ENCODE assay signal across 8 mouse cellular contexts in the genomic region with DNA sequence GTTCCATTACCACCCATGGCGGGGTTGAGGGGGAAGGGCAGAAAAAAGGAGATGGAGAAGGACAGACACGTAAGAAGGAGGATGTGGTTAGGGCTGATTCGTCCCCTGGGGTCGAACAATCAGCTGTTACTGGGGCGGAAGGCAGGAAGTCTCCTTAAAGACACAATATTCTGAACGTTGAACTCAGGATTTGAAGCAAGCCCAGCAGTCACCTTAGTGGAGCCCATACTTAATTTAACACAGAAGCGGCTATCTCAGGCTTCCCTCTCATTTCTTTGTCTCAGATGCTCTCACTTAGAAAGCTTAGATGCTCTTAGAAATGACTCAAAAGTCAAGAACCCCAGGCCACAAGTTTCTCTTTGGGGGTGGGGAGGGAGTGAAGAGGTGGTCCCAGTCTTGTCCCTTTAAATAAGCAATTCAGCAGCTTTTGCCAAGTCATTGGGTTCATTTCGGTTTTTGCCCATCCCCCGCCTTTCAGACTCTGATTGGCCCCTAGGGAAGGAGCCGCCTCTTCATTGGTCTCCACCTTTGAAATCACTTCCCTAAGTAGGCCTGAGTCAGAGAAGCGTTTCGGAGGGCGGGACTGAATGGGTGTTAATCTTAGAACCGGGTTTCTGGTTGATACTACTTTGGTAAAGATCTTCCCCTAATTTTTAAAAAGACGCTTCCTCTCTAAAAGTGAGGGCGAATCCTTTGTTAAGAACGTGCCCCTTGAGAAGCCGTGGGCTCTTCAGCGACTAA. TPM values are rescaled to one million over a fixed set of nuclear protein-coding genes. Genes with fewer than 3 reads are reported as not detected.
A peak's percentile ranks its signal among the peaks of the same experiment; 100 is the strongest.
DNase-seq lines count a peak whose midpoint lies in the region; ATAC-seq and TF ChIP-seq lines count a peak whose summit lies in the region.

No protein-coding gene starts in this region.

- no peak for TF ChIP-seq CTCF in stomach, postnatal 0 days (IDR thresholded peaks at IDR 0.05; ENCODE audit: low read depth)

- H3K4me2 ChIP-seq in forebrain, embryonic 13.5 days, result peak overlapping the region; percentile 81
- peak overlapping the region; percentile 87 for H3K4me2 ChIP-seq in liver, embryonic 16.5 days (ENCODE audit: low read depth, low read length)
- H3K4me2 ChIP-seq in neural tube, embryonic 12.5 days (replicated peaks), result peak overlapping the region; percentile 72
- H3K4me2 ChIP-seq in stomach, postnatal 0 days (replicated peaks; ENCODE audit: low read depth), result peak overlapping the region; percentile 57

- WGBS in forebrain, embryonic 13.5 days, result 4% methylated on average over 19 of the region's 19 CpGs
- 8% methylated on average over 19 of the region's 19 CpGs for WGBS in large intestine, adult 2 months
- under 1% methylated on average over 19 of the region's 19 CpGs for WGBS in liver, embryonic 16.5 days (ENCODE audit: insufficient replicate concordance)
- WGBS in neural tube, embryonic 12.5 days, result 2% methylated on average over 19 of the region's 19 CpGs
- 3% methylated on average over 19 of the region's 19 CpGs for WGBS in stomach, postnatal 0 days

- no peak for TF ChIP-seq EP300 in stomach, postnatal 0 days (optimal IDR thresholded peaks at IDR 0.05)

- peak; percentile 63; the same call in 1 of the 2 replicates for ATAC-seq in cerebellum, adult (ENCODE audit: insufficient number of reproducible peaks, low FRiP score, low TSS enrichment)
- ATAC-seq in forebrain, embryonic 13.5 days, result peak; percentile 50
- peak; percentile 49 for ATAC-seq in liver, embryonic 16.5 days (ENCODE audit: low read depth)
- ATAC-seq in neural tube, embryonic 12.5 days (ENCODE audit: low FRiP score, low read depth), result peak; percentile 45
- ATAC-seq in stomach, postnatal 0 days (ENCODE audit: low FRiP score, low TSS enrichment), result peak; percentile 55

- intact Hi-C loops in heart, postnatal 14 days (cut with DNase I), result no loop called here

- H3K27me3 ChIP-seq in forebrain, embryonic 13.5 days, result no peaks in the 10 kb centered on the region
- H3K27me3 ChIP-seq in liver, embryonic 16.5 days (ENCODE audit: control insufficient read depth, insufficient read depth, low read depth, low read length), result no peaks in the 10 kb centered on the region
- no peaks in the 10 kb centered on the region; the same call in 1 of the 2 replicates for H3K27me3 ChIP-seq in neural tube, embryonic 12.5 days (replicated peaks)
- no peaks in the 10 kb centered on the region for H3K27me3 ChIP-seq in stomach, postnatal 0 days (ENCODE audit: control insufficient read depth, insufficient read depth, low read length)

- H3K4me3 ChIP-seq in forebrain, embryonic 13.5 days, result peak overlapping the region; percentile 59
- peak overlapping the region; percentile 59 for H3K4me3 ChIP-seq in liver, embryonic 16.5 days (ENCODE audit: low read depth, low read length)
- H3K4me3 ChIP-seq in neural tube, embryonic 12.5 days, result peak overlapping the region; percentile 41
- H3K4me3 ChIP-seq in stomach, postnatal 0 days (ENCODE audit: low read depth, low read length), result peak overlapping the region; percentile 34

- H3K36me3 ChIP-seq in forebrain, embryonic 13.5 days (ENCODE audit: poor library complexity, severe bottlenecking), result peaks cover 2% of the 10 kb centered on the region; the same call in 1 of the 2 replicates
- peaks cover 16% of the 10 kb centered on the region for H3K36me3 ChIP-seq in liver, embryonic 16.5 days (ENCODE audit: control insufficient read depth, insufficient read depth)
- H3K36me3 ChIP-seq in neural tube, embryonic 12.5 days, result peaks cover 8% of the 10 kb centered on the region; the same call in 1 of the 2 replicates
- no peaks in the 10 kb centered on the region for H3K36me3 ChIP-seq in stomach, postnatal 0 days (ENCODE audit: control insufficient read depth, insufficient read depth, low read length)

- peak overlapping the region; percentile 87 for H3K27ac ChIP-seq in forebrain, embryonic 13.5 days
- peak overlapping the region; percentile 98 for H3K27ac ChIP-seq in liver, embryonic 16.5 days (ENCODE audit: low read length)
- H3K27ac ChIP-seq in neural tube, embryonic 12.5 days, result peak overlapping the region; percentile 60; the same call in 1 of the 2 replicates
- H3K27ac ChIP-seq in stomach, postnatal 0 days (replicated peaks), result peak overlapping the region; percentile 97

- peak overlapping the region; percentile 60 for H3K9ac ChIP-seq in forebrain, embryonic 13.5 days
- peak overlapping the region; percentile 66 for H3K9ac ChIP-seq in liver, embryonic 16.5 days (ENCODE audit: low read depth, low read length)
- H3K9ac ChIP-seq in neural tube, embryonic 12.5 days, result peak overlapping the region; percentile 38
- H3K9ac ChIP-seq in stomach, postnatal 0 days (ENCODE audit: low read length), result peak overlapping the region; percentile 62

- H3K9me3 ChIP-seq in forebrain, embryonic 13.5 days (replicated peaks), result no peaks in the 10 kb centered on the region
- no peaks in the 10 kb centered on the region for H3K9me3 ChIP-seq in liver, embryonic 16.5 days (replicated peaks; ENCODE audit: control insufficient read depth, low read length)
- H3K9me3 ChIP-seq in neural tube, embryonic 12.5 days, result no peaks in the 10 kb centered on the region
- no peaks in the 10 kb centered on the region for H3K9me3 ChIP-seq in stomach, postnatal 0 days (ENCODE audit: control insufficient read depth, low read length)

- peak; percentile 97 for DNase-seq in ES-CJ7 (ENCODE audit: low read depth, low spot score)
- DNase-seq in heart, postnatal 14 days, result peak; percentile 85 to 90
- peak; percentile 85 for DNase-seq in large intestine, adult 2 months (ENCODE audit: low read depth, low spot score)
- peak; percentile 91 for DNase-seq in stomach, postnatal 0 days (ENCODE audit: low spot score)

- H3K4me1 ChIP-seq in forebrain, embryonic 13.5 days, result peaks cover 25% of the 10 kb centered on the region
- H3K4me1 ChIP-seq in liver, embryonic 16.5 days (ENCODE audit: control insufficient read depth, low read depth, low read length), result peaks cover 60% of the 10 kb centered on the region
- H3K4me1 ChIP-seq in neural tube, embryonic 12.5 days, result peaks cover 25% of the 10 kb centered on the region
- peaks cover 7% of the 10 kb centered on the region; the same call in 1 of the 2 replicates for H3K4me1 ChIP-seq in stomach, postnatal 0 days (replicated peaks; ENCODE audit: control insufficient read depth, insufficient read depth)

RNA-seq across cellular contexts. Expression of gene Tlcd2, which starts 1.2 kb away (rescaled TPM):
- polyA plus RNA-seq in forebrain, embryonic 13.5 days (2015; fragmentation: Nextera tagmentation; extraction: Ambion mirVana), result 1.4 and 1.9 TPM in 2 replicates
- total RNA-seq in heart, postnatal 14 days (2021), result 10 to 100 TPM; 11.8 to 11.9 TPM
- polyA plus RNA-seq in large intestine, adult 2 months (2012; rRNA removed), result 20.6 and 48.3 TPM in 2 replicates
- polyA plus RNA-seq in liver, embryonic 16.5 days (2015; fragmentation: Nextera tagmentation; extraction: Ambion mirVana), result 19.6 and 20.4 TPM in 2 replicates
- 8.3 and 8.6 TPM in 2 replicates for polyA plus RNA-seq in neural tube, embryonic 12.5 days (2016; fragmentation: Nextera tagmentation; extraction: Ambion mirVana)
- 16.0 and 17.2 TPM in 2 replicates for polyA plus RNA-seq in stomach, postnatal 0 days (2015; fragmentation: Nextera tagmentation; extraction: Ambion mirVana)

RNA-seq across cellular contexts. Expression of gene Wdr81, which starts 5.8 kb away (rescaled TPM):
- 5.0 and 5.6 TPM in 2 replicates for polyA plus RNA-seq in forebrain, embryonic 13.5 days (2015; fragmentation: Nextera tagmentation; extraction: Ambion mirVana)
- 10 to 100 TPM in 1 of 2 experiments, 1 to 10 TPM in 1; 9.2 to 10.3 TPM for total RNA-seq in heart, postnatal 14 days (2021)
- 9.4 and 10.8 TPM in 2 replicates for polyA plus RNA-seq in large intestine, adult 2 months (2012; rRNA removed)
- 22.6 and 24.9 TPM in 2 replicates for polyA plus RNA-seq in liver, embryonic 16.5 days (2015; fragmentation: Nextera tagmentation; extraction: Ambion mirVana)
- polyA plus RNA-seq in neural tube, embryonic 12.5 days (2016; fragmentation: Nextera tagmentation; extraction: Ambion mirVana), result 8.2 and 9.0 TPM in 2 replicates
- polyA plus RNA-seq in stomach, postnatal 0 days (2015; fragmentation: Nextera tagmentation; extraction: Ambion mirVana), result 2.6 and 2.7 TPM in 2 replicates

RNA-seq across cellular contexts. Expression of gene Serpinf2, which starts 20.9 kb away (rescaled TPM):
- 0.42 TPM in 1 of 2 replicates, not detected in the other for polyA plus RNA-seq in forebrain, embryonic 13.5 days (2015; fragmentation: Nextera tagmentation; extraction: Ambion mirVana)
- total RNA-seq in heart, postnatal 14 days (2021), result not detected
- 2.8 and 3.8 TPM in 2 replicates for polyA plus RNA-seq in large intestine, adult 2 months (2012; rRNA removed)
- 753 and 817 TPM in 2 replicates for polyA plus RNA-seq in liver, embryonic 16.5 days (2015; fragmentation: Nextera tagmentation; extraction: Ambion mirVana)
- 0.18 and 0.40 TPM in 2 replicates for polyA plus RNA-seq in neural tube, embryonic 12.5 days (2016; fragmentation: Nextera tagmentation; extraction: Ambion mirVana)
- 17.8 and 19.7 TPM in 2 replicates for polyA plus RNA-seq in stomach, postnatal 0 days (2015; fragmentation: Nextera tagmentation; extraction: Ambion mirVana)

RNA-seq across cellular contexts. Expression of gene Prpf8, which starts 26.3 kb away (rescaled TPM):
- 56.3 and 63.2 TPM in 2 replicates for polyA plus RNA-seq in forebrain, embryonic 13.5 days (2015; fragmentation: Nextera tagmentation; extraction: Ambion mirVana)
- total RNA-seq in heart, postnatal 14 days (2021), result 10 to 100 TPM; 84.8 to 93.3 TPM
- polyA plus RNA-seq in large intestine, adult 2 months (2012; rRNA removed), result 51.2 and 77.9 TPM in 2 replicates
- polyA plus RNA-seq in liver, embryonic 16.5 days (2015; fragmentation: Nextera tagmentation; extraction: Ambion mirVana), result 24.1 and 25.3 TPM in 2 replicates
- polyA plus RNA-seq in neural tube, embryonic 12.5 days (2016; fragmentation: Nextera tagmentation; extraction: Ambion mirVana), result 68.3 and 69.2 TPM in 2 replicates
- 15.8 and 16.0 TPM in 2 replicates for polyA plus RNA-seq in stomach, postnatal 0 days (2015; fragmentation: Nextera tagmentation; extraction: Ambion mirVana)

RNA-seq across cellular contexts. Expression of gene Serpinf1, which starts 37.8 kb away (rescaled TPM):
- polyA plus RNA-seq in forebrain, embryonic 13.5 days (2015; fragmentation: Nextera tagmentation; extraction: Ambion mirVana), result 15.5 and 19.0 TPM in 2 replicates
- 10 to 100 TPM; 24.8 to 31.9 TPM for total RNA-seq in heart, postnatal 14 days (2021)
- polyA plus RNA-seq in large intestine, adult 2 months (2012; rRNA removed), result 12.0 and 12.7 TPM in 2 replicates
- 363 and 402 TPM in 2 replicates for polyA plus RNA-seq in liver, embryonic 16.5 days (2015; fragmentation: Nextera tagmentation; extraction: Ambion mirVana)
- polyA plus RNA-seq in neural tube, embryonic 12.5 days (2016; fragmentation: Nextera tagmentation; extraction: Ambion mirVana), result 72.8 and 73.2 TPM in 2 replicates
- polyA plus RNA-seq in stomach, postnatal 0 days (2015; fragmentation: Nextera tagmentation; extraction: Ambion mirVana), result 53.7 and 69.1 TPM in 2 replicates

Comparison
In these comparisons a context has a peak if more than half of its experiments do, and no peak if none do; other contexts are left out.
1. Peak in every context shown above with its lines: DNase-seq, ATAC-seq, H3K4me3 ChIP-seq and H3K27ac ChIP-seq.
2. RNA of gene Serpinf2, which starts 20.9 kb away (polyA plus RNA-seq): 753 to 817 TPM in liver, embryonic 16.5 days; 17.8 to 19.7 TPM in stomach, postnatal 0 days, 2.8 to 3.8 TPM in large intestine, adult 2 months, 0.18 to 0.40 TPM in neural tube, embryonic 12.5 days and 0.42 TPM in forebrain, embryonic 13.5 days; every median in the first group is over 10 times any median in the second.